Mouse (Mus musculus) heart, postnatal 0 days (tissue): ENCODE measurements around the gene Cln6. TPM values are rescaled to one million over a fixed set of nuclear protein-coding genes. Genes with fewer than 3 reads are reported as not detected.
"Not testable (repeated sequence)": the region's sequence is repeated elsewhere in the genome, so short reads cannot be mapped to it uniquely, and the experiment has no call there.

Source experiments
- ATAC-seq: fragments of 200-750 bp; cut with Nextera tagmentation; 2 replicates; pipeline ENCODE4 v1.8.0; 2017; ENCODE audit warnings: low read depth, moderate number of reproducible peaks, moderate library complexity; ENCODE audit not compliant: insufficient read depth
- DNase-seq: peaks from one replicate; pipeline ENCODE4 v3.0.0-alpha.2; 2016; ENCODE audit warnings: low spot score
- H3K27ac ChIP-seq: fragments of 300-500 bp; sonication (generic); 2 replicates; pipeline ENCODE4 v1.5.1; 2014; ENCODE audit warnings: low read depth, mild to moderate bottlenecking
- H3K27me3 ChIP-seq: fragments of 300-500 bp; sonication (generic); 2 replicates; pipeline ENCODE4 v1.6.1; 2014; ENCODE audit warnings: low read length, mixed read lengths; ENCODE audit not compliant: control insufficient read depth, insufficient read depth
- H3K36me3 ChIP-seq: fragments of 300-500 bp; sonication (generic); replicated peaks from 2 replicates; pipeline ENCODE4 v1.6.1; 2014; ENCODE audit warnings: low read length, mixed read lengths; ENCODE audit not compliant: control insufficient read depth, insufficient read depth
- H3K4me1 ChIP-seq: fragments of 300-500 bp; sonication (generic); 2 replicates; pipeline ENCODE4 v1.6.1; 2014; ENCODE audit warnings: antibody characterized with exemption; ENCODE audit not compliant: control insufficient read depth, insufficient read depth
- H3K4me2 ChIP-seq: fragments of 300-500 bp; sonication (generic); 2 replicates; pipeline ENCODE4 v1.6.1; 2014; ENCODE audit warnings: low read depth, mild to moderate bottlenecking, low read length, moderate library complexity
- H3K4me3 ChIP-seq: fragments of 300-500 bp; sonication (generic); 2 replicates; pipeline ENCODE4 v1.5.1; 2014; ENCODE audit warnings: low read depth, low read length
- H3K9ac ChIP-seq: fragments of 300-500 bp; sonication (generic); replicated peaks from 2 replicates; pipeline ENCODE4 v1.6.1; 2014; ENCODE audit warnings: low read depth, low read length, mixed read lengths
- H3K9me3 ChIP-seq: fragments of 300-500 bp; sonication (generic); replicated peaks from 2 replicates; pipeline ENCODE4 v1.6.1; 2016; ENCODE audit warnings: low read length; ENCODE audit not compliant: control insufficient read depth
- CTCF ChIP-seq: IDR thresholded peaks from 2 replicates; pipeline ENCODE4 v1.5.1; 2016; ENCODE audit warnings: antibody characterized with exemption, control low read depth, low read depth
- EP300 ChIP-seq: IDR thresholded peaks from 2 replicates; pipeline ENCODE4 v1.6.1; 2016; ENCODE audit warnings: antibody characterized with exemption, low read depth
- WGBS: fragments of 180-500 bp; shearing (Covaris S2); extraction: QIAGEN DNeasy Blood & Tissue Kit; methylation state at CpG from one replicate; pipeline ENCODE4 v1.1.7; 2014; 5-methylcytosine and 5-hydroxymethylcytosine counted together
- polyA plus RNA-seq: library from polyadenylated mRNA; unstranded; fragments of >200 nt; fragmentation: Nextera tagmentation; extraction: Ambion mirVana; gene quantifications from 2 replicates; pipeline ENCODE4 v1.2.1, GENCODE M21; 2015
- total RNA-seq: library from RNA; depleted of rRNA; stranded (reverse); fragments of >200 nt; gene quantifications from 2 replicates; pipeline ENCODE4 v1.2.3, GENCODE M21; 2014; ENCODE audit warnings: low replicate concordance

The Cln6 gene
- total and polyA plus RNA-seq, 2 experiments from 2014 or later, result 12.3 to 38.3 TPM

GRCm38 (mm10) chr9:62857719-62858261, 19.2 kb downstream of the Cln6 start, which contains the start of gene Calml4:
Calml4 (plus strand) TSS chr9:62858080.
- peak within 1 kb of the TSS; percentile 31; the same call in 1 of the 2 replicates for H3K4me2 ChIP-seq
- H3K9ac ChIP-seq, result no peak within 1 kb of the TSS
- peak within 1 kb of the TSS; percentile 34; the same call in 1 of the 2 replicates for H3K27ac ChIP-seq
- H3K4me3 ChIP-seq, result no peak within 1 kb of the TSS
- peaks cover 9% of the 10 kb centered on the region for H3K4me1 ChIP-seq
- 52% methylated on average over 20 of the region's 20 CpGs for WGBS
- no peaks in the 10 kb centered on the region for H3K27me3 ChIP-seq
- TF ChIP-seq CTCF (no peak), EP300 (no peak)
- peak; percentile 64 for ATAC-seq
- DNase-seq, result peak; percentile 78
- H3K36me3 ChIP-seq, result no peaks in the 10 kb centered on the region
- H3K9me3 ChIP-seq, result no peaks in the 10 kb centered on the region

DNA sequence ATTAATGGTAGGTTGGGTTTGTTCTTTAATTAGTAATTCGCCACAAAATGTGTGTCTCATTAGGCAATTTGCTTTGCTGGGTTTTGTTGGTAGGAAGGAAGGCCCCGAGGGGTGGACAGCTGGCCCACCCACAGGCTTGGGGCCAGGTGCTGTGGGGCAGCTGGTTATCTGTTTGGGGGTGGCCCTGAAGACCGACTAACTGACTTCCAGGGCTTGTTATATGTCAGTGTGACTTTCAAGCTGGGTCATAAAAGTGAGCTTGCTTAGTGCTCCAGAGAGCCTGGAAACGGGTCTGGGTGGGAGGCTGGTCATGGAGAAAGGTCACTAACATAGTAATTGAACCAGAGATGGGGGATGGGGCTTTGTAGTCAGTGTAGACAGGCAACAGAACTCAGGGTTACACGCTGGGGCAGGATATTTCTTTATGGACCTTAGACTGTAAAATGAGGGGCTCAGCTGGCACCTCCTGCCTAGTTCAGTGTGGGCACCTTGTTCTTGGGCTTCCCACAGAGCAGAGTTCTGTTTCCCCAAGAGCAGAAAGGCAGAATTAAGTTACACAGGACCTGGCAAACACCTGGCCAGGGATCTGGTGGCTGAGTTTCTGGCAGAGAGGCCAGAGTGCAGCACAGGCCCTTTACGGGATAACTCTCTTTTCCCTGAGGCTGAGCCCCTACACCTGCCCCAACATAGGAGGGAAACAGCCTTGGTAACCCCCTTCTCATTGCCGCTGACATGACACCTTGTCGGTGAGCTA, 19.9 kb downstream of the Cln6 start:
- no peak for TF ChIP-seq EP300
- TF ChIP-seq CTCF, result no peak
- H3K36me3 ChIP-seq, result no peaks in the 10 kb centered on the region
- peaks cover 9% of the 10 kb centered on the region for H3K4me1 ChIP-seq
- 69% methylated on average over 8 of the region's 8 CpGs for WGBS
- H3K4me3 ChIP-seq, result no peak overlapping the region
- H3K27me3 ChIP-seq, result no peaks in the 10 kb centered on the region
- peak overlapping the region; percentile 31; the same call in 1 of the 2 replicates for H3K4me2 ChIP-seq
- peak; percentile 3 for DNase-seq
- peak overlapping the region; percentile 34; the same call in 1 of the 2 replicates for H3K27ac ChIP-seq
- H3K9me3 ChIP-seq, result no peaks in the 10 kb centered on the region
- no peak for ATAC-seq
- no peak overlapping the region for H3K9ac ChIP-seq

GRCm38 (mm10) chr9:62860102-62860501, 21.5 kb downstream of the Cln6 start:
- not testable (repeated sequence) for H3K27ac ChIP-seq, H3K4me1 ChIP-seq, H3K36me3 ChIP-seq, H3K4me3 ChIP-seq, DNase-seq, ATAC-seq, H3K9ac ChIP-seq, H3K27me3 ChIP-seq, H3K4me2 ChIP-seq, H3K9me3 ChIP-seq
- WGBS, result 56% methylated on average over 6 of the region's 7 CpGs

DNA sequence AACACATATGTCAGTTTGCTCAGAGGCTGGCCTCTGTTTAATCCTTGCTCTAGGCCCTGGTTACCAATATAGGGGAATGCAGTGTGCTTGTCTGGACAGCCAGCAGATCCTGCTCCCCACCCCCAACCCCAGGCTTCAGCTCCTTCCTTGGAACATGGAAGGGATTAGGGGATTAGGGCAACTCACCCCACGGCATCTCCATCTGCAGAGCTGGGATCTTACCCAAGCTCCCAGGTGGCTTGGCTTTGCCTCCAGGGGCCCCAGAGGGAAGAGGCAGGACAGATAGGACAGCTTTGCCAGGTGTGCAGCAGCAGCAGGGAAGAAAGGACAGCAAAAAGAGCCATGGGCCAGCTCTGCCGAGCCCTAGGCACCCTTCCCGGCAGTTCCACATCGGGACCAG, 22.3 kb downstream of the Cln6 start:
- Histone ChIP-seq H3K27ac (no peak overlapping the region), H3K4me1 (peaks cover 9% of the 10 kb centered on the region), H3K4me3 (no peak overlapping the region), H3K4me2 (no peak overlapping the region), H3K36me3 (no peaks in the 10 kb centered on the region), H3K9ac (no peak overlapping the region), H3K27me3 (no peaks in the 10 kb centered on the region), H3K9me3 (no peaks in the 10 kb centered on the region)
- 70% methylated on average over 4 of the region's 4 CpGs for WGBS
- DNase-seq, result no peak
- ATAC-seq, result no peak
- TF ChIP-seq EP300, result no peak
- TF ChIP-seq CTCF, result no peak

DNA sequence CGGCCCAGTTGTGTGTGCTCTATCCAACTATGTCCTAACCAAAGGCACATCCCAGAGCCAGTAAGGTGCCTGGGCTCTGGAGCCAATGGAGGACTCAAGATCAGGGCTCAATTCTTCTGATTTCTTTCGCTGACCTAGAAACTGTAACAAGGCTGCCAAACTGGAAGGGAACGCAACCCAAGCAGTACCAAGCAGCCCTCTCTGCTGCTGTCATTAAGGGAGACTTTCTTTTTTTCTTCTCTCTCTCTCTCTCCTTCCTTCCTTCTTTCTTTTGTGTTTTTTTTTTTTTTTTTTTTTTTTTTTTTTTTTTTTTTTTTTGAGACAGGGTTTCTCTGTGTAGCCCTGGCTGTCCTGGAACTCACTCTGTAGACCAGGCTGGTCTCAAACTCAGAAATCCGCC, 30.7 kb downstream of the Cln6 start:
- H3K4me2 ChIP-seq, H3K36me3 ChIP-seq, H3K9ac ChIP-seq, H3K9me3 ChIP-seq, H3K27ac ChIP-seq, H3K4me1 ChIP-seq, DNase-seq, H3K4me3 ChIP-seq, H3K27me3 ChIP-seq, ATAC-seq: not testable (repeated sequence)
- WGBS, result 87% methylated on average over 4 of the region's 4 CpGs

DNA sequence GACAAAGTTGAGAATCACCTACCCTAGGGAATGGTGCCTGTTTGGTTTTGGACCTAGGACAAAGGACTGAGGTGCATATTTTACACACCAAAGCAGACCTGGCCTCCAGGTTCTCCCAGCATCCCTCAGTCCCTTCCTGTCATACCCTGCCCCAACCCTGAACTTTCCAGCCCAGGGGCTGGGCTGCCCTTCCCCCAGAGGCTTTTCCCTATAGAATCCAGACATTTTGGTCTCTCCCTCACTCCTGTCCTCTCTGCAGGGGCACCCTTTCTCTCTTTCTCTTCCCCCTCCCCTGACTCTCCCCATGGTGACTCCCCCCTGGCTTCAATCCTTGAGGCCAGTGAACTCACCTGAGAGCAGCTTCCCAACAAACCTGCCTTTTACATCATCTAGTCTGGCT, 32.1 kb downstream of the Cln6 start:
- Histone ChIP-seq H3K27ac (no peak overlapping the region), H3K27me3 (no peaks in the 10 kb centered on the region)
- DNase-seq, result no peak

More for the DNA sequence above, 32.1 kb downstream of the Cln6 start:
- TF ChIP-seq CTCF, result no peak
- Histone ChIP-seq H3K9me3 (no peaks in the 10 kb centered on the region), H3K4me3 (no peak overlapping the region), H3K4me1 (no peaks in the 10 kb centered on the region), H3K4me2 (no peak overlapping the region), H3K9ac (no peak overlapping the region), H3K36me3 (no peaks in the 10 kb centered on the region)
- ATAC-seq, result no peak
